Comparison of ENCODE assay signal across 20 mouse cellular contexts in genomic region chr11:105532616-105533015, GRCm38 (mm10).
"Had no signal": no experiment of that assay in that cellular context is flagged by ENCODE, and none has a peak within 500 bp of the region (broad histone marks: within the 10 kb centered on the region; RNA-seq: fewer than 3 reads in every experiment).

No protein-coding gene starts in this region.

- ATAC-seq: intestine, postnatal 0 days had no signal

- DNase-seq: kidney, adult 8-10 months; kidney, postnatal 36 days; left cerebral cortex, postnatal 4 days; liver, embryonic 13.5 days; lung, adult 2 months; lung, postnatal 14 days; lung, postnatal 4 days; midbrain, embryonic 14.5 days; right cerebral cortex, adult 18-20 months; right cerebral cortex, postnatal 14 days; right cerebral cortex, postnatal 4 days; thymus, adult 2 months; thymus, postnatal 14 days; thymus, postnatal 4 days had no signal

- H3K4me3 ChIP-seq: limb, embryonic 13.5 days; liver, embryonic 13.5 days; neural tube, embryonic 12.5 days had no signal

- H3K36me3 ChIP-seq: limb, embryonic 13.5 days; liver, embryonic 13.5 days; neural tube, embryonic 12.5 days had no signal

- H3K4me1 ChIP-seq: liver, embryonic 13.5 days; neural tube, embryonic 12.5 days had no signal

- H3K27me3 ChIP-seq: limb, embryonic 13.5 days; liver, embryonic 13.5 days; neural tube, embryonic 12.5 days had no signal

- H3K4me2 ChIP-seq: limb, embryonic 13.5 days; liver, embryonic 13.5 days; midbrain, embryonic 11.5 days; neural tube, embryonic 12.5 days had no signal

- H3K9me3 ChIP-seq: limb, embryonic 13.5 days; liver, embryonic 13.5 days; neural tube, embryonic 12.5 days had no signal

- H3K27ac ChIP-seq: kidney, postnatal 0 days; limb, embryonic 13.5 days; liver, embryonic 13.5 days; neural tube, embryonic 12.5 days; stomach, postnatal 0 days had no signal

- H3K9ac ChIP-seq: limb, embryonic 13.5 days; liver, embryonic 13.5 days; neural tube, embryonic 12.5 days had no signal
